Mouse (Mus musculus) heart, adult 2 months (tissue): ENCODE measurements around the gene Rhbdl2. TPM values are rescaled to one million over a fixed set of nuclear protein-coding genes. Genes with fewer than 3 reads are reported as not detected.
A peak's percentile ranks its signal among the peaks of the same experiment; 100 is the strongest.

Source experiments
- DNase-seq, 2 experiments: peaks; one replicate each; pipeline ENCODE4 v3.0.0; 2021
- H3K27ac ChIP-seq: fragments of 200-600 bp; 2 replicates; pipeline ENCODE4 v1.8.1; 2022
- H3K27me3 ChIP-seq: fragments of 200-500 bp; 2 replicates; pipeline ENCODE4 v1.6.1; 2012; ENCODE audit warnings: mild to moderate bottlenecking, low read length, inconsistent platforms, mixed read lengths; ENCODE audit not compliant: control insufficient read depth, insufficient read depth
- H3K36me3 ChIP-seq: fragments of 200-500 bp; 2 replicates; pipeline ENCODE4 v1.6.1; 2012; ENCODE audit warnings: low read length, inconsistent platforms; ENCODE audit not compliant: control insufficient read depth, insufficient read depth
- H3K4me1 ChIP-seq: fragments of 200-500 bp; 2 replicates; pipeline ENCODE4 v1.6.1; 2011; ENCODE audit warnings: low read length; ENCODE audit not compliant: control insufficient read depth, insufficient read depth
- H3K4me3 ChIP-seq: fragments of 200-600 bp; 2 replicates; pipeline ENCODE4 v1.8.1; 2022
- H3K79me2 ChIP-seq: fragments of 200-500 bp; replicated peaks from 2 replicates; pipeline ENCODE4 v1.6.1; 2012; ENCODE audit warnings: mild to moderate bottlenecking, inconsistent platforms, low read length, moderate library complexity, mixed read lengths; ENCODE audit not compliant: control insufficient read depth, insufficient read depth
- H3K9ac ChIP-seq: fragments of 200-500 bp; 2 replicates; pipeline ENCODE4 v1.6.1; 2012; ENCODE audit warnings: low read depth, mild to moderate bottlenecking, control low read depth, inconsistent platforms, low read length, mixed read lengths
- CTCF ChIP-seq: fragments of 200-600 bp; IDR thresholded peaks from 2 replicates; pipeline ENCODE4 v1.8.1; 2022; ENCODE audit warnings: antibody characterized with exemption, mild to moderate bottlenecking, moderate library complexity
- EP300 ChIP-seq: fragments of 200-500 bp; IDR thresholded peaks from 2 replicates; pipeline ENCODE4 v1.6.1; 2011; ENCODE audit warnings: low read depth, low read length, control low read depth; ENCODE audit not compliant: insufficient read depth
- POLR2A ChIP-seq: fragments of 200-500 bp; IDR thresholded peaks from 2 replicates; pipeline ENCODE4 v1.6.1; 2011; ENCODE audit warnings: mild to moderate bottlenecking, low read depth, low read length, control low read depth; ENCODE audit not compliant: insufficient read depth
- WGBS: fragments of 180-500 bp; shearing (Covaris S2); methylation state at CpG from one replicate; pipeline ENCODE4 v1.1.7; 2018; 5-methylcytosine and 5-hydroxymethylcytosine counted together
- intact Hi-C: fragments of 180-260 bp; cut with DNase I; formaldehyde crosslinking; loops from one replicate; pipeline ENCODE4 v1.15.1; 2025
- polyA plus RNA-seq: library from polyadenylated mRNA; depleted of rRNA; stranded (reverse); fragments of >200 nt; gene quantifications from 2 replicates; pipeline ENCODE4 v1.2.3, GENCODE M21; 2012
- total RNA-seq, 2 experiments: library from RNA; stranded (reverse); gene quantifications; 2 replicates each; pipeline ENCODE4 v1.2.3; 2021

The Rhbdl2 gene
- total and polyA plus RNA-seq, 3 experiments = 0.33 TPM; not detected in 2

DNA sequence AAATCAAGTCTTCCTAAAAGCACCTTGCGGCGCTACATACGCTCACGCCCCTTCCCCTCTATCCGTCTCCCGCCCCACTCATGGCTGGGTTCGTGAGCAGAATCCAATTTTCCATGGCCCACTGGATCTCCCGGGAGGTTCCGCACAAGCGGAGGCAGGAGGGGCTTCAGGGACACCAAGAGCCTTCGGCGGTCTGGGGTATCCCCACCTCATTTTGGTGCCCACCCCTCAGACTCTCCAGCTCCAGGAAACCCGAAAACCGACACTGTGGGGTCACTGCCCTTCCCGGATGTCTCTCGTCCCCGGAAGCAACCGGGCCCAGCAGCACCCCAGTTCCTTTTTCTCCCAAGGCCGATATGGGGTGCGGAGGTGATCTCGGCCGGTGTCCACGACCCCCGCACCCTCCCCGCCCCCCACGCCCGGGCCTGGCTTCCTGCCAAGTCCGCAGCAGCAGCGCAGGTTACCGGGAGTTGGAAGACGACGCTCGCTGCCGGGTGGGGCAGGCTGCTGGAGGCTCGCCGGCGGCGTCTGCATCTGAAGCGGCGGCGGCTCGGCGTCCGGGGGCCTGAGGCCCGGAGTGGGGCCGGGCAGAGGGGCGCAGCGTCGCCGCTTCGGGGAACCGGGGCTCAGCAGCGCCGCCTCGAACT lies 38.1 kb upstream of the Rhbdl2 start:
- peaks cover 9% of the 10 kb centered on the region for H3K4me1 ChIP-seq
- intact Hi-C loops = loop anchor here (1.0 to 2.0 kb wide), 2 partner anchors 32 to 155 kb away; partner anchors contain the start of gene Mycbp
- peaks cover 6% of the 10 kb centered on the region; the same call in 1 of the 2 replicates for H3K79me2 ChIP-seq
- H3K27ac ChIP-seq = peak overlapping the region; percentile 81
- peak overlapping the region; percentile 88 for H3K4me3 ChIP-seq
- H3K9ac ChIP-seq = peak overlapping the region; percentile 93
- WGBS = under 1% methylated on average over 55 of the region's 55 CpGs
- no peak for DNase-seq
- TF ChIP-seq POLR2A (no peak), CTCF (no peak), EP300 (no peak)
- no peaks in the 10 kb centered on the region for H3K27me3 ChIP-seq
- H3K36me3 ChIP-seq = peaks cover 12% of the 10 kb centered on the region

DNA sequence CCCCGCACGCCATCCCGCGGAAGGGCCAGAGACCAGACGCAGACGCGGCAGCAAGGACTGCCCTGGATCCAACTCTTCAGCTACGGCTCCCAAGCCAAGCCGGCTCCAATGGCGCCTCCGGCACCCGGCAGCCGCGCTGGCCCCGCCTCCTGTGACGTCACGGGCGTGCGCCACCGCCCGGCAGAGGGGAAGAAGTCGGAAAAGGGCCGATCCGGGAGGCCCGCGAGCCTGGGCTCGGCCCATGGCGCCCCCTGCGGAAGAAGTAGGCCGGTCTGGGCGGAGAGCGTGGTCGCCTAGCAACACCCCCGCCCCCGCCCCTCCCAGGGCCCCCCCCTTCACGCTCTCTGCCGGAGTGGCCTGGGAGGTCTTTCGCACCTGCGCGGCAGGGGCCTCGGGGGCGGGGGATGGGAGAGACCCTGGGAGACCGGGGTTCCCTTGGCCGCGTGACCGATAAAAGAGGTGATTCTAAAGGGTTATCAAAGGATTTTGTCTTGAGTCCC lies 37.5 kb upstream of the Rhbdl2 start, which contains the start of gene Akirin1:
Gene Akirin1, minus strand, starts transcription at position 194 of the 500 bp plus-strand sequence.
- H3K27ac ChIP-seq = peak within 1 kb of the TSS; percentile 81
- H3K79me2 ChIP-seq = peaks cover 6% of the 10 kb centered on the region; the same call in 1 of the 2 replicates
- peak within 1 kb of the TSS; percentile 93 for H3K9ac ChIP-seq
- under 1% methylated on average over 45 of the region's 46 CpGs for WGBS
- intact Hi-C loops = loop anchor here (1.0 to 2.0 kb wide), 2 partner anchors 33 to 155 kb away; partner anchors contain the start of gene Mycbp
- peaks cover 9% of the 10 kb centered on the region for H3K4me1 ChIP-seq
- H3K27me3 ChIP-seq = no peaks in the 10 kb centered on the region
- DNase-seq = peak; percentile 99
- H3K4me3 ChIP-seq = peak within 1 kb of the TSS; percentile 88
- TF ChIP-seq EP300 (no peak), POLR2A (peak; percentile 79), CTCF (peak; percentile 79)
- H3K36me3 ChIP-seq = peaks cover 12% of the 10 kb centered on the region

DNA sequence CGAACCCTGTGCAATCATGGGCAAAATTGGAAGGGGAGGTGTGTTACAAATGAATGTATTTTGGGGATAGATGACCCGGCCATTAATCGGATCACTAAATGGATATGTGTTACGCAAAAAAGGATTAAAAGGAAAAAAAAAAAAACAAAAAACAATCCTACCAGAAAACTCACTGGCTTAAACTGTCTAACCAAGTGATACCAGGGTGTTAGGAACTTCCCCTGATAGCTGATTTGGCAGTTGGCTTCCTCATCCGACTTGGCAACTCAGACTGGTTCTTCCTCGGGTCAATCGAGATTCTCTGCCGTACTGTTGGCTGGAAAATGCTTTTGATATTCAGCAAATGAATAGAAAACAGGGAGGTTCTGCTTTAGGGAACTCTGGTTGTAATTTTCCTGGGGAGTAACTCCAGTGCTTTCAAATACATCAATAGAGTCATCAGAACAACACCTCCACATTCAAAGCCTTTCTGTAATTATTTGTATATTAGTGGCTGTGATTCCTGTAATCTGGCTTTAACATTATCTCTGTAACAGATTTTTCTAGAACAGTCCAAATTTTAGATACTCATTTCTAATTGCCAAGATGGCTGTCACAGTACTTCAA lies 36.9 kb upstream of the Rhbdl2 start:
- Histone ChIP-seq H3K4me3 (peak overlapping the region; percentile 88), H3K4me1 (peaks cover 9% of the 10 kb centered on the region), H3K27ac (peak overlapping the region; percentile 81), H3K79me2 (peaks cover 6% of the 10 kb centered on the region; the same call in 1 of the 2 replicates), H3K36me3 (peaks cover 12% of the 10 kb centered on the region), H3K9ac (peak overlapping the region; percentile 65), H3K27me3 (no peaks in the 10 kb centered on the region)
- DNase-seq = peak; percentile 30 to 65
- intact Hi-C loops = loop anchor here (1.0 to 2.0 kb wide), 2 partner anchors 34 to 154 kb away; partner anchors contain the start of gene Mycbp
- under 1% methylated on average over 8 of the region's 8 CpGs for WGBS
- TF ChIP-seq CTCF (no peak), POLR2A (no peak), EP300 (0 out of 2 replicates have a peak, but pooled peaks have one; percentile 27)

DNA sequence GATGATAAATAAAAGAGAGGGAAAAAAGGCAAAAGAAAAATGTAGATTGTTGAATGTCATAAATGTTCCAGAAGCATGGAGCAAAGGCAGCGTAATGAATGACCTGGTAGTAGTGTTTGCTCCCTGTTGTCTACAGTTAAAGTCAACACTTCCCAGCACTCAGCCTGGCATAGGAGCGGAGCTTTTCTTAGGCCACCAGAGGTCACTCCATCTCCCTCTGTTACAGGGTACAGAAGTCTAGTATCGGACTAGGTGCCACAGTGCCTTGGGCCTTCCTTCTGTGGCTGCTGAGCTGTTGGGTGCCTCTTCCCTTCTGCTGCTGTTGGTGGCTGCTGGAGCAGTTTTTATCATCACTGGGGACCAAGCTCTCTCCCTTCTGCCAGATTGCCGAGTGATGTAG lies 29.4 kb upstream of the Rhbdl2 start:
- TF ChIP-seq CTCF (peak; percentile 68), EP300 (no peak), POLR2A (no peak)
- Histone ChIP-seq H3K4me1 (no peaks in the 10 kb centered on the region), H3K4me3 (no peak overlapping the region), H3K79me2 (no peaks in the 10 kb centered on the region), H3K9ac (no peak overlapping the region), H3K27me3 (no peaks in the 10 kb centered on the region), H3K27ac (no peak overlapping the region), H3K36me3 (no peaks in the 10 kb centered on the region)
- peak in 1 of 2 experiments; percentile 14 for DNase-seq
- intact Hi-C loops = loop anchor here (1.0 kb wide), 1 partner anchor 140 kb away; no protein-coding TSS in a partner anchor
- 53% methylated on average over 4 of the region's 4 CpGs for WGBS

DNA sequence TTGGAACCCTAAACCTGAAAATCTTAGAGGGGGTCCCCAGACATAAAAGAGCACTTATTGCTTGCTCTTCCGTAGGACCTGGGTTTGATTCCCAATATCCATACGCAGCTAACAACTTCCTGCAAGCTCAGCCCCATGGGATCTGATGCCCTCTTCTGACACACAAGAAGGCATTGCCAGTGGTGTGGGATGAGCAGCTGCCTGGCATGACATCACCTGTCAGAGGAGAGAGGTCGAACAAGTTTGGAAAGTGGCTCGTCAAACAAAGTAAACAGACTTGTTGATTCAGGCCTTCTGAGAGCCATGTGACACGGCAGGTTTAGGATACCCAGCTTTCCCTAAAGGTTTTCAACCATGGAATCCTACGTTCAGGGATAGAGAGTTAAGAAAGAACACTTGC lies 22.6 kb upstream of the Rhbdl2 start:
- H3K4me1 ChIP-seq = no peaks in the 10 kb centered on the region
- no peak overlapping the region for H3K9ac ChIP-seq
- no peak for DNase-seq
- intact Hi-C loops = no loop called here
- WGBS = 72% methylated on average over 6 of the region's 6 CpGs
- no peaks in the 10 kb centered on the region for H3K27me3 ChIP-seq
- TF ChIP-seq EP300 (no peak), CTCF (no peak), POLR2A (no peak)
- no peaks in the 10 kb centered on the region for H3K36me3 ChIP-seq
- no peak overlapping the region for H3K4me3 ChIP-seq
- no peaks in the 10 kb centered on the region for H3K79me2 ChIP-seq
- no peak overlapping the region for H3K27ac ChIP-seq
